In genomic region chr16:23417456-23418240, GRCm38 (mm10) we compare ENCODE assay signal across 25 mouse cellular contexts. TPM values are rescaled to one million over a fixed set of nuclear protein-coding genes. Genes with fewer than 3 reads are reported as not detected.
DNase-seq lines count a peak whose midpoint lies in the region; ATAC-seq and TF ChIP-seq lines count a peak whose summit lies in the region.
"Had no signal": no experiment of that assay in that cellular context is flagged by ENCODE, and none has a peak within 500 bp of the region (broad histone marks: within the 10 kb centered on the region; RNA-seq: fewer than 3 reads in every experiment).

No protein-coding gene starts in this region.

- H3K36me3 ChIP-seq in embryonic facial prominence, embryonic 14.5 days (ENCODE audit: control insufficient read depth, insufficient read depth, low read length): no peaks in the 10 kb centered on the region
- no peaks in the 10 kb centered on the region for H3K36me3 ChIP-seq in neural tube, embryonic 13.5 days
- H3K36me3 ChIP-seq: embryonic facial prominence, embryonic 13.5 days; limb, embryonic 12.5 days; liver, embryonic 12.5 days had no signal

- 0 out of 2 replicates have a peak overlapping the region, but pooled peaks have one; percentile 75 for H3K27ac ChIP-seq in gastrocnemius, adult 2 months
- no peak overlapping the region for H3K27ac ChIP-seq in embryonic facial prominence, embryonic 14.5 days (replicated peaks; ENCODE audit: low read depth, low read length)
- H3K27ac ChIP-seq in neural tube, embryonic 13.5 days (replicated peaks): peak overlapping the region; percentile 69
- H3K27ac ChIP-seq: embryonic facial prominence, embryonic 13.5 days; limb, embryonic 12.5 days; liver, embryonic 12.5 days had no signal

- H3K4me2 ChIP-seq in embryonic facial prominence, embryonic 14.5 days (ENCODE audit: low read depth, low read length): no peak overlapping the region
- peak overlapping the region; percentile 11 for H3K4me2 ChIP-seq in neural tube, embryonic 13.5 days

- H3K4me1 ChIP-seq in embryonic facial prominence, embryonic 14.5 days (ENCODE audit: control insufficient read depth, insufficient read depth, low read length): peaks cover 15% of the 10 kb centered on the region
- H3K4me1 ChIP-seq in neural tube, embryonic 13.5 days (replicated peaks): peaks cover 21% of the 10 kb centered on the region
- H3K4me1 ChIP-seq: liver, embryonic 12.5 days had no signal

- no peaks in the 10 kb centered on the region for H3K27me3 ChIP-seq in embryonic facial prominence, embryonic 14.5 days (replicated peaks; ENCODE audit: control insufficient read depth, insufficient read depth, low read length)
- H3K27me3 ChIP-seq in neural tube, embryonic 13.5 days: no peaks in the 10 kb centered on the region
- H3K27me3 ChIP-seq: CH12.LX; embryonic facial prominence, embryonic 13.5 days; limb, embryonic 12.5 days; liver, embryonic 12.5 days had no signal

- H3K9ac ChIP-seq in embryonic facial prominence, embryonic 14.5 days (ENCODE audit: low read depth, low read length): no peak overlapping the region
- H3K9ac ChIP-seq in neural tube, embryonic 13.5 days: 0 out of 2 replicates have a peak overlapping the region, but pooled peaks have one; percentile 12
- H3K9ac ChIP-seq: embryonic facial prominence, embryonic 13.5 days; limb, embryonic 12.5 days; liver, embryonic 12.5 days; lung, embryonic 14.5 days had no signal

- 55% methylated on average over 13 of the region's 13 CpGs for WGBS in embryonic facial prominence, embryonic 14.5 days
- WGBS in neural tube, embryonic 13.5 days: 39% methylated on average over 13 of the region's 13 CpGs

- ATAC-seq in embryonic facial prominence, embryonic 14.5 days (ENCODE audit: low read depth): peak; percentile 42; the same call in 1 of the 2 replicates
- ATAC-seq in neural tube, embryonic 13.5 days (ENCODE audit: low read depth): peak; percentile 64; the same call in 1 of the 2 replicates
- ATAC-seq: liver, embryonic 12.5 days had no signal

- no peaks in the 10 kb centered on the region for H3K9me3 ChIP-seq in embryonic facial prominence, embryonic 14.5 days (ENCODE audit: control insufficient read depth, low read length)
- no peaks in the 10 kb centered on the region for H3K9me3 ChIP-seq in neural tube, embryonic 13.5 days
- H3K9me3 ChIP-seq: embryonic facial prominence, embryonic 13.5 days; limb, embryonic 12.5 days; liver, embryonic 12.5 days had no signal

- no peak for TF ChIP-seq CTCF in gastrocnemius, adult 2 months (IDR thresholded peaks at IDR 0.05)

- DNase-seq in gastrocnemius, adult 2 months: no peak
- DNase-seq in gastrocnemius, adult 8-10 months (ENCODE audit: low spot score in 2 of 2): no peak
- DNase-seq in embryonic facial prominence, embryonic 14.5 days (ENCODE audit: low spot score): no peak
- DNase-seq in mesoderm, embryonic 11.5 days (ENCODE audit: low read depth, low spot score): peak; percentile 14
- no peak for DNase-seq in urinary bladder, adult 18-20 months (ENCODE audit: low spot score in 2 of 2)
- DNase-seq in layer of hippocampus, adult 9-11 months: no peak
- DNase-seq: cerebellum, adult 9-10 months; gastrocnemius, postnatal 25 days; right cerebral cortex, postnatal 14 days; spleen, adult 18-20 months; thymus, postnatal 25 days had no signal

- no peak overlapping the region for H3K4me3 ChIP-seq in gastrocnemius, adult 2 months
- H3K4me3 ChIP-seq in embryonic facial prominence, embryonic 14.5 days (ENCODE audit: low read depth, low read length): no peak overlapping the region
- H3K4me3 ChIP-seq in neural tube, embryonic 13.5 days: no peak overlapping the region
- H3K4me3 ChIP-seq: embryonic facial prominence, embryonic 13.5 days; heart, adult 2 months; limb, embryonic 12.5 days; liver, embryonic 12.5 days had no signal

- intact Hi-C loops in gastrocnemius, adult 2 months (cut with DNase I): no loop called here

RNA-seq across cellular contexts. Expression of gene Rtp1, which starts 11.3 kb away (rescaled TPM):
- total RNA-seq in gastrocnemius, adult 2 months (2021): not detected
- total RNA-seq in gastrocnemius, adult 8-10 months (2022): not detected
- polyA plus RNA-seq in embryonic facial prominence, embryonic 14.5 days (2014; fragmentation: Nextera tagmentation; extraction: Ambion mirVana): 2.0 and 2.4 TPM in 2 replicates
- polyA plus RNA-seq in neural tube, embryonic 13.5 days (2015; fragmentation: Nextera tagmentation; extraction: Ambion mirVana): 0.06 and 0.10 TPM in 2 replicates
- total RNA-seq: CH12.LX; common myeloid progenitor, adult 5-6 weeks; gastrocnemius, postnatal 25 days; heart, adult 2 months; hematopoietic stem cell, adult 5-6 weeks; megakaryocyte-erythroid progenitor cell, adult 5-6 weeks; MEL had no signal
- polyA plus RNA-seq: heart, adult 2 months; heart, embryonic 14.5 days; intestine, postnatal 0 days; limb, embryonic 12.5 days; liver, embryonic 12.5 days; lung, embryonic 14.5 days; neural tube, embryonic 11.5 days had no signal
